Comparison of ENCODE assay signal across 13 mouse cellular contexts in the genomic region with DNA sequence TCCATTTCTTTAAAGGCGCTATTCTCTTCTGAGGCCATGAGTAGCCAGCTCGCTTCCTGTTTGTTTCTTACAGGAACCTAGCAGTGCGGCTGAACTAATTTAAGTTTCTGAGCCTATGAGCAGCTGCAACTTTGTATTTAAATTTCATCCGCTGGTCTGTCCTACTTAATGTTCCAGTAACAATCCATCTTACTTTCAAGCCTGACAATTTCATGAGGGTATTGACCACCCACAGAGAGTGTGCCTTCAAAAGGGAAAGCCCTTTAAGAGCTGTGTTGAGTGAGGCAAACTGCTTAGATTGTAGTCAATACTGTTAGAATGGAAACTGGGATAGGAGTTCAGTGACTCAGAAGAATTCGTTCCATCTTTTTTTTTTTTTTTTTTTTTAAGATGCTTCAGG.
"Had no signal": no experiment of that assay in that cellular context is flagged by ENCODE, and none has a peak within 500 bp of the region (broad histone marks: within the 10 kb centered on the region; RNA-seq: fewer than 3 reads in every experiment).

No protein-coding gene starts in this region.

- H3K4me3 ChIP-seq: limb, embryonic 12.5 days; liver, embryonic 13.5 days; midbrain, embryonic 10.5 days; neural tube, embryonic 13.5 days had no signal

- ATAC-seq: liver, postnatal 0 days; midbrain, embryonic 16.5 days had no signal

- H3K36me3 ChIP-seq: limb, embryonic 12.5 days; liver, embryonic 13.5 days; midbrain, embryonic 10.5 days; neural tube, embryonic 13.5 days had no signal

- H3K27me3 ChIP-seq: limb, embryonic 12.5 days; liver, embryonic 13.5 days; neural tube, embryonic 13.5 days had no signal

- H3K4me1 ChIP-seq: limb, embryonic 12.5 days; liver, embryonic 13.5 days had no signal

- H3K9me3 ChIP-seq: limb, embryonic 12.5 days; liver, embryonic 13.5 days; midbrain, embryonic 10.5 days; neural tube, embryonic 13.5 days had no signal

- H3K9ac ChIP-seq: limb, embryonic 12.5 days; liver, embryonic 13.5 days; liver, postnatal 0 days; neural tube, embryonic 13.5 days had no signal

- H3K27ac ChIP-seq: limb, embryonic 12.5 days; liver, embryonic 13.5 days; midbrain, embryonic 10.5 days; neural tube, embryonic 13.5 days; stomach, postnatal 0 days had no signal

- DNase-seq: kidney, adult 2 months; kidney, postnatal 36 days; liver; liver, embryonic 13.5 days; liver, postnatal 0 days; lung, postnatal 36 days; right cerebral cortex, adult 18-20 months; thymus, postnatal 14 days had no signal

- H3K4me2 ChIP-seq: limb, embryonic 12.5 days; liver, embryonic 13.5 days; neural tube, embryonic 13.5 days had no signal
